Mouse (Mus musculus): ENCODE measurements around the gene Zbtb20. TPM values are rescaled to one million over a fixed set of nuclear protein-coding genes. Genes with fewer than 3 reads are reported as not detected.
"Not testable (repeated sequence)": the region's sequence is repeated elsewhere in the genome, so short reads cannot be mapped to it uniquely, and the experiment has no call there.

Gene Zbtb20
- total and polyA plus RNA-seq, 2 experiments from 2014 or later = 25.2 to 38.0 TPM

DNA sequence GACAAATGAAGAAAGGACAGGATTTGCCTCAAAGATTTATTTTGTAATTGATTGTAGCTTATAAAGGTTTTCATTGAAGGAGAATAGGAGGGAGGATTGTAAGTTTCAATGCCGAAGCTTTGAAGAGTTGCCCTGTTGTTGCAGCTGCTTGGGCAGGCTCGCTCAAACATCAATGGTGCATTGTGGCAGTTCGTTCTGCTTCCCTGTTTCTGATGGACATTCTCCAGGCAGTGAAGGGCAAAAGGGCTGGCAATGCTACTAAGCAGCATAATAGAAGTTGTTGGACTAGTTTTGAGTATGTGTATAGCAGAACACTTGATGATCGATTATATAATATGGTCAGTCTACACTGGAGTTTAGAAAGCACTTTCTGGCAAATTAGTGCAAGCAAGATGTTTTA, 71.3 kb downstream of the Zbtb20 start:
- WGBS = 24% methylated on average over 4 of the region's 4 CpGs
- Histone ChIP-seq H3K27me3 (ENCODE audit: insufficient read depth, low read length) (no peaks in the 10 kb centered on the region), H3K27ac (ENCODE audit: low read depth, low read length) (no peak overlapping the region), H3K36me3 (ENCODE audit: insufficient read depth, low read length) (no peaks in the 10 kb centered on the region), H3K9ac (replicated peaks; ENCODE audit: low read length, poor library complexity, severe bottlenecking) (no peak overlapping the region), H3K4me1 (ENCODE audit: insufficient read depth, low read length) (no peaks in the 10 kb centered on the region), H3K9me3 (ENCODE audit: low read length) (no peaks in the 10 kb centered on the region), H3K4me3 (ENCODE audit: low read depth, low read length) (no peak overlapping the region), H3K4me2 (ENCODE audit: low read depth, low read length, poor library complexity, severe bottlenecking) (no peak overlapping the region)
- TF ChIP-seq CTCF (IDR thresholded peaks at IDR 0.05) = no peak
- DNase-seq (ENCODE audit: low spot score) (peak; percentile 14), ATAC-seq (ENCODE audit: low FRiP score) (no peak)

DNA sequence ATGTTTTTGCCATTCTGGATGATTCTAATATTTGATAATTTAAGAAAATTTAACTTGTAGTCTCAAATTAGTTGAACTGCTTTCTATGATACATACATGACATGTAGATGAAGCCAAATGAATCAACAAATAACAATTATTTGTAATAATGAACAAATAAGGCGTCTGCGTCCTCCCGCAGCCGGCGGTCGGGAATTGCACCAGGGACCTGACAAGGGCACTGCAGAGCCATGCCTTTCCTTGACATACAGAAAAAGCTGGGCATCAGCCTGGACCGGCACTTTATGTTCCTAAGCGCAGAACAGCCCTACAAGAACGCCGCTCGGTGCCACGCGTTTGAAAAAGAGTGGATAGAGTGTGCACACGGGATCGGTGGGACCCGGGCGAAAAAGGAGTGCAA, 79.7 kb downstream of the Zbtb20 start:
- H3K4me1 ChIP-seq (ENCODE audit: insufficient read depth, low read length); DNase-seq (ENCODE audit: low spot score); H3K9me3 ChIP-seq (ENCODE audit: low read length); H3K4me3 ChIP-seq (ENCODE audit: low read depth, low read length); H3K36me3 ChIP-seq (ENCODE audit: insufficient read depth, low read length); ATAC-seq (ENCODE audit: low FRiP score); H3K4me2 ChIP-seq (ENCODE audit: low read depth, low read length, poor library complexity, severe bottlenecking); H3K27me3 ChIP-seq (ENCODE audit: insufficient read depth, low read length); H3K27ac ChIP-seq (ENCODE audit: low read depth, low read length); H3K9ac ChIP-seq (replicated peaks; ENCODE audit: low read length, poor library complexity, severe bottlenecking): not testable (repeated sequence)
- WGBS = 97% methylated on average over 17 of the region's 17 CpGs

DNA sequence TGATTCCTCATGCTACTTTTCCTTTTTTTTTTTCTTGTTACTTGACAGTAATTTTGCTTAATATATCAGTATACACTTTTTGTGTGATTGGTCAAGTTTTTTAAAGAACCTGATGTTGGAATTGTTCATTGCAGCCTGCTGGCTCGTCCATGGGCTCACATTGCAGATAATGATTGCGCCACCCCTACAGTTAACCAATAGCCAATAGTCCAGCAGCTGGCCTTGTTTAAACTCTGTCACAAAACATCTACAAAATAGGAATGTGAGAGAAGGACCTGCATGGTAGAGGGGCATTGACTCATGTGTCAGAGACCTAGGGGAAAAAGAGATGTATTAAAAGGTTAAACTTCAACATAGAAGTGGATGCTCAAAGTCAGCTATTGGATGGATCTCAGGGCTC, 97.2 kb downstream of the Zbtb20 start:
- H3K4me2 ChIP-seq (ENCODE audit: low read depth, low read length, poor library complexity, severe bottlenecking) = no peak overlapping the region
- H3K4me3 ChIP-seq (ENCODE audit: low read depth, low read length) = no peak overlapping the region
- H3K4me1 ChIP-seq (ENCODE audit: insufficient read depth, low read length) = no peaks in the 10 kb centered on the region
- DNase-seq (ENCODE audit: low spot score) (no peak), ATAC-seq (ENCODE audit: low FRiP score) (no peak)
- no peaks in the 10 kb centered on the region for H3K9me3 ChIP-seq (ENCODE audit: low read length)
- no peaks in the 10 kb centered on the region for H3K27me3 ChIP-seq (ENCODE audit: insufficient read depth, low read length)
- no peak overlapping the region for H3K27ac ChIP-seq (ENCODE audit: low read depth, low read length)
- WGBS = 96% methylated on average over 2 of the region's 2 CpGs
- no peak overlapping the region for H3K9ac ChIP-seq (replicated peaks; ENCODE audit: low read length, poor library complexity, severe bottlenecking)
- no peak for TF ChIP-seq CTCF (IDR thresholded peaks at IDR 0.05)
- no peaks in the 10 kb centered on the region for H3K36me3 ChIP-seq (ENCODE audit: insufficient read depth, low read length)

DNA sequence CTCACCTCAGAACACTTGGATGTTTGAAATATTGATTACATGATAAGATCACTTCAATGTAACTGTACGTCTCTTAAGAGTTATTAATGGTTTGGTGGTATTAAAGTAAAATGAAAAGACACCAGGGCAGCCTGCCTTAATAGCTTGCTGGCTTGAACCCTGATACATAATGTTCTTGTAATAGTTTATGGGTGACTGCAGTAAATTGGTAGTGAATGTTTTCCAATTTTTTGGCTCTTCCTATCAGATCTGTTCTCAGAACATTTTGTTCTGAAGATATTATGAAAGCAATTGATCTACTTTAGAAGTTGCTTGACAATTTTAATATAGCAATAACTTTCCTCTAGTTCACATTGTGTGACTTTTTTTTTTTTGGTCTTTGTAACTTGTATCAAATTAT, 123.2 kb downstream of the Zbtb20 start:
- Histone ChIP-seq H3K4me2 (ENCODE audit: low read depth, low read length, poor library complexity, severe bottlenecking) (no peak overlapping the region), H3K9ac (replicated peaks; ENCODE audit: low read length, poor library complexity, severe bottlenecking) (no peak overlapping the region), H3K4me1 (ENCODE audit: insufficient read depth, low read length) (no peaks in the 10 kb centered on the region), H3K27ac (ENCODE audit: low read depth, low read length) (no peak overlapping the region), H3K4me3 (ENCODE audit: low read depth, low read length) (no peak overlapping the region), H3K36me3 (ENCODE audit: insufficient read depth, low read length) (no peaks in the 10 kb centered on the region), H3K9me3 (ENCODE audit: low read length) (no peaks in the 10 kb centered on the region), H3K27me3 (ENCODE audit: insufficient read depth, low read length) (no peaks in the 10 kb centered on the region)
- no peak for DNase-seq (ENCODE audit: low spot score)
- WGBS = 88% methylated on average over 1 of the region's 1 CpGs
- no peak for TF ChIP-seq CTCF (IDR thresholded peaks at IDR 0.05)
- ATAC-seq (ENCODE audit: low FRiP score) = no peak

DNA sequence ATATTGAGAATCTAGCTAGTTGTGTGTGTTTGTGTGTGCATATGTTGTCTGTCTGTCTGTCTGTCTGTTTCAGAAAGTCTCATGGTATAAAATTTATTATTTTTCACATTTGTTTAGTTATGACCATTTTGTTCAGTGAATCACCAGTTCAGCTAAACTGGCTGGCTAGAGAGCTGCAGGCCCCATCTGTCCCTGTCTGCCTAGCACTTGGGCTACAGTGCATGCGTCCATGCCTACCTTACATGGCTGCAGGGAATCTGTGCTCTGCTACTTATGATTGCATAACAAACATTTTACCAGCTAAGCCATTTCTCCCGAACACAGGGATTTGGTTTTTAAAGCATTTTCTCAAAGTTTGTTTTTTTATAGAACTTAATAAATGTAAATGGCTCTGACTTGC, 150.7 kb downstream of the Zbtb20 start:
- Histone ChIP-seq H3K4me3 (ENCODE audit: low read depth, low read length) (no peak overlapping the region), H3K27me3 (ENCODE audit: insufficient read depth, low read length) (no peaks in the 10 kb centered on the region), H3K4me1 (ENCODE audit: insufficient read depth, low read length) (no peaks in the 10 kb centered on the region), H3K36me3 (ENCODE audit: insufficient read depth, low read length) (no peaks in the 10 kb centered on the region), H3K9ac (replicated peaks; ENCODE audit: low read length, poor library complexity, severe bottlenecking) (no peak overlapping the region), H3K4me2 (ENCODE audit: low read depth, low read length, poor library complexity, severe bottlenecking) (no peak overlapping the region), H3K27ac (ENCODE audit: low read depth, low read length) (no peak overlapping the region), H3K9me3 (ENCODE audit: low read length) (no peaks in the 10 kb centered on the region)
- DNase-seq (ENCODE audit: low spot score) (no peak), ATAC-seq (ENCODE audit: low FRiP score) (no peak)
- WGBS = 70% methylated on average over 2 of the region's 2 CpGs
- TF ChIP-seq CTCF (IDR thresholded peaks at IDR 0.05) = no peak

DNA sequence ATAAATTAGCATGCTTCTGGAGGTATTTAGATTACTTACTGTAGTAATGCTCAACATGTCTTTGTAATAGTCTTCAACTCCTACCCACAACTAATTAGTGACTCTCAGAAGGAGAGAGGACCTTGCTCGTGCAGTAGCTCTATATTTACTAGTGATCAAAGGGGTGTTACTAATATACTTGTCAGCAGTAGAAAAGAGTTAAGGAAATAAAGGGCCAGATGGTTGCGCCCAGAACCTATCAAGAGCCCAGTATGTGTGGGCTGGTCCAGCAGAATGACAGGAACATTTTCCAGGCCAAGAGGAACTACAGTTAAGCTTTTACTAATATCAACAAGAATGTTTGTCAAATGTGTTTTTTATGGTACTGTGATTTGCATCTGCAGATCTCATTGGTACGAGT, 153.6 kb downstream of the Zbtb20 start:
- WGBS = 70% methylated on average over 3 of the region's 3 CpGs
- H3K27ac ChIP-seq (ENCODE audit: low read depth, low read length) = no peak overlapping the region
- no peak overlapping the region for H3K4me3 ChIP-seq (ENCODE audit: low read depth, low read length)
- H3K27me3 ChIP-seq (ENCODE audit: insufficient read depth, low read length) = no peaks in the 10 kb centered on the region
- H3K4me1 ChIP-seq (ENCODE audit: insufficient read depth, low read length) = no peaks in the 10 kb centered on the region
- ATAC-seq (ENCODE audit: low FRiP score) (no peak), DNase-seq (ENCODE audit: low spot score) (no peak)
- no peaks in the 10 kb centered on the region for H3K9me3 ChIP-seq (ENCODE audit: low read length)
- H3K9ac ChIP-seq (replicated peaks; ENCODE audit: low read length, poor library complexity, severe bottlenecking) = no peak overlapping the region
- H3K36me3 ChIP-seq (ENCODE audit: insufficient read depth, low read length) = no peaks in the 10 kb centered on the region
- no peak overlapping the region for H3K4me2 ChIP-seq (ENCODE audit: low read depth, low read length, poor library complexity, severe bottlenecking)
- no peak for TF ChIP-seq CTCF (IDR thresholded peaks at IDR 0.05)

DNA sequence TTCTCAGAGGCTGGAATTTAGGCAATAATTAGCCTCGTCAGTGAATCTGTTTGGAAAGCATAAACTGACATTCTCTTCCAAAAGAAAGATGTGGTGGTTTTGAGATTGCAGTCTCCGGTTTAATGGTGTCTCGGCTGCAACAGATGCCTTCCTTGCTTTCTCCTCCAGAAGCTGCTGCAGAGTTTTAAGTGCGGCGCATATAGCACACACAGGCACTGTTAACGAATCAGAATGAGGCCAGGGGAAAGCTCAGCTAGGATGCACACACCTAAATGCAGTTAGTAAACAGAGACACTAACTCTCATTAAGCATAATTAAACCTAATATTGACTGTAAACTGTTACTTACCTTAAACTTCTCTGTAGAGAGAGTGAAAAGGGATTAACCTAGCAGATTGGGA, 160.0 kb downstream of the Zbtb20 start:
- no peaks in the 10 kb centered on the region for H3K4me1 ChIP-seq (ENCODE audit: insufficient read depth, low read length)
- no peak overlapping the region for H3K4me3 ChIP-seq (ENCODE audit: low read depth, low read length)
- no peak for ATAC-seq (ENCODE audit: low FRiP score)
- no peaks in the 10 kb centered on the region for H3K36me3 ChIP-seq (ENCODE audit: insufficient read depth, low read length)
- no peaks in the 10 kb centered on the region for H3K9me3 ChIP-seq (ENCODE audit: low read length)
- H3K27me3 ChIP-seq (ENCODE audit: insufficient read depth, low read length) = no peaks in the 10 kb centered on the region
- no peak for TF ChIP-seq CTCF (IDR thresholded peaks at IDR 0.05)
- DNase-seq (ENCODE audit: low spot score) = no peak
- H3K4me2 ChIP-seq (ENCODE audit: low read depth, low read length, poor library complexity, severe bottlenecking) = no peak overlapping the region
- WGBS = 53% methylated on average over 6 of the region's 6 CpGs
- H3K27ac ChIP-seq (ENCODE audit: low read depth, low read length) = no peak overlapping the region
- H3K9ac ChIP-seq (replicated peaks; ENCODE audit: low read length, poor library complexity, severe bottlenecking) = no peak overlapping the region
